Mouse (Mus musculus) intestine, postnatal 0 days (tissue): ENCODE results near the gene Cd81. TPM values are rescaled to one million over a fixed set of nuclear protein-coding genes. Genes with fewer than 3 reads are reported as not detected.

Source experiments
- ATAC-seq: fragments of 200-750 bp; cut with Nextera tagmentation; 2 replicates; pipeline ENCODE4 v1.8.0; 2017; ENCODE audit warnings: mild to moderate bottlenecking, moderate TSS enrichment, moderate library complexity
- H3K27ac ChIP-seq: fragments of 300-500 bp; sonication (generic); 2 replicates; pipeline ENCODE4 v1.5.1; 2014; ENCODE audit warnings: mild to moderate bottlenecking, low read depth, low read length, moderate library complexity
- H3K27me3 ChIP-seq: fragments of 300-500 bp; sonication (generic); replicated peaks from 2 replicates; pipeline ENCODE4 v1.6.1; 2014; ENCODE audit warnings: low read length, mixed read lengths; ENCODE audit not compliant: control insufficient read depth, insufficient read depth
- H3K36me3 ChIP-seq: fragments of 300-500 bp; sonication (generic); 2 replicates; pipeline ENCODE4 v1.6.1; 2014; ENCODE audit warnings: mild to moderate bottlenecking, moderate library complexity; ENCODE audit not compliant: control insufficient read depth, insufficient read depth
- H3K4me1 ChIP-seq: fragments of 300-500 bp; sonication (generic); replicated peaks from 2 replicates; pipeline ENCODE4 v1.6.1; 2014; ENCODE audit warnings: antibody characterized with exemption, low read length, mixed read lengths; ENCODE audit not compliant: control insufficient read depth, insufficient read depth
- H3K4me2 ChIP-seq: fragments of 300-500 bp; sonication (generic); replicated peaks from 2 replicates; pipeline ENCODE4 v1.6.1; 2014; ENCODE audit warnings: low read depth, mild to moderate bottlenecking, moderate library complexity
- H3K4me3 ChIP-seq: fragments of 300-500 bp; sonication (generic); 2 replicates; pipeline ENCODE4 v1.5.1; 2014; ENCODE audit warnings: low read depth, low read length
- H3K9ac ChIP-seq: fragments of 300-500 bp; sonication (generic); 2 replicates; pipeline ENCODE4 v1.6.1; 2014; ENCODE audit warnings: mild to moderate bottlenecking, low read depth, low read length
- H3K9me3 ChIP-seq: fragments of 300-500 bp; sonication (generic); 2 replicates; pipeline ENCODE4 v1.6.1; 2016; ENCODE audit warnings: mixed run types; ENCODE audit not compliant: control insufficient read depth
- CTCF ChIP-seq: sonication (generic); IDR thresholded peaks from 2 replicates; pipeline ENCODE4 v1.5.1; 2016; ENCODE audit warnings: low read depth, mild to moderate bottlenecking, control low read depth, antibody characterized with exemption, moderate library complexity
- WGBS: fragments of 180-500 bp; shearing (Covaris S2); extraction: QIAGEN DNeasy Blood & Tissue Kit; methylation state at CpG from one replicate; pipeline ENCODE4 v1.1.7; 2014; 5-methylcytosine and 5-hydroxymethylcytosine counted together
- polyA plus RNA-seq: library from polyadenylated mRNA; unstranded; fragments of >200 nt; fragmentation: Nextera tagmentation; extraction: Ambion mirVana; gene quantifications from 2 replicates; pipeline ENCODE4 v1.2.1, GENCODE M21; 2015

Cd81 gene
- polyA plus RNA-seq, 1 experiment from 2014 or later, result 216 TPM

- no peak overlapping the region for H3K4me2 ChIP-seq
- ATAC-seq, result no peak
- no peak overlapping the region for H3K4me3 ChIP-seq
- H3K36me3 ChIP-seq, result no peaks in the 10 kb centered on the region
- no peak overlapping the region for H3K9ac ChIP-seq
- 79% methylated on average over 3 of the region's 3 CpGs for WGBS
- peaks cover 3% of the 10 kb centered on the region; the same call in 1 of the 2 replicates for H3K27me3 ChIP-seq
- H3K9me3 ChIP-seq, result no peaks in the 10 kb centered on the region
- H3K27ac ChIP-seq, result no peak overlapping the region
- TF ChIP-seq CTCF, result no peak
- H3K4me1 ChIP-seq, result 0 out of 2 replicates have a peak, but pooled peaks cover 4% of the 10 kb centered on the region
These were observed 15.8 kb upstream of the Cd81 start for GRCm38 (mm10) chr7:143036787-143037186.

GRCm38 (mm10) chr7:143037306-143037705 is 15.2 kb upstream of the Cd81 start:
- peaks cover 3% of the 10 kb centered on the region; the same call in 1 of the 2 replicates for H3K27me3 ChIP-seq
- no peak for TF ChIP-seq CTCF
- 91% methylated on average over 4 of the region's 4 CpGs for WGBS
- no peak overlapping the region for H3K4me3 ChIP-seq
- no peak overlapping the region for H3K9ac ChIP-seq
- no peaks in the 10 kb centered on the region for H3K9me3 ChIP-seq
- no peak overlapping the region for H3K27ac ChIP-seq
- 0 out of 2 replicates have a peak, but pooled peaks cover 8% of the 10 kb centered on the region for H3K4me1 ChIP-seq
- no peak for ATAC-seq
- no peaks in the 10 kb centered on the region for H3K36me3 ChIP-seq
- H3K4me2 ChIP-seq, result no peak overlapping the region

- Histone ChIP-seq H3K36me3 (no peaks in the 10 kb centered on the region), H3K27ac (no peak overlapping the region), H3K4me2 (no peak overlapping the region), H3K27me3 (peaks cover 3% of the 10 kb centered on the region; the same call in 1 of the 2 replicates), H3K9ac (no peak overlapping the region), H3K9me3 (no peaks in the 10 kb centered on the region), H3K4me3 (no peak overlapping the region), H3K4me1 (0 out of 2 replicates have a peak, but pooled peaks cover 8% of the 10 kb centered on the region)
- WGBS, result 91% methylated on average over 3 of the region's 3 CpGs
- ATAC-seq, result no peak
- no peak for TF ChIP-seq CTCF
These were observed 14.2 kb upstream of the Cd81 start for GRCm38 (mm10) chr7:143038174-143038931.

- H3K27ac ChIP-seq, result no peak overlapping the region
- H3K4me1 ChIP-seq, result 0 out of 2 replicates have a peak, but pooled peaks cover 8% of the 10 kb centered on the region
- ATAC-seq, result no peak
- no peak overlapping the region for H3K4me3 ChIP-seq
- H3K36me3 ChIP-seq, result no peaks in the 10 kb centered on the region
- H3K4me2 ChIP-seq, result no peak overlapping the region
- H3K9ac ChIP-seq, result no peak overlapping the region
- no peak for TF ChIP-seq CTCF
- H3K9me3 ChIP-seq, result no peaks in the 10 kb centered on the region
- 96% methylated on average over 3 of the region's 3 CpGs for WGBS
- peaks cover 3% of the 10 kb centered on the region; the same call in 1 of the 2 replicates for H3K27me3 ChIP-seq
These were observed 12.0 kb upstream of the Cd81 start for GRCm38 (mm10) chr7:143040561-143040960.

GRCm38 (mm10) chr7:143041138-143041822 is 11.3 kb upstream of the Cd81 start:
- H3K4me1 ChIP-seq, result 0 out of 2 replicates have a peak, but pooled peaks cover 8% of the 10 kb centered on the region
- ATAC-seq, result no peak
- peaks cover 3% of the 10 kb centered on the region; the same call in 1 of the 2 replicates for H3K27me3 ChIP-seq
- 43% methylated on average over 3 of the region's 3 CpGs for WGBS
- no peak for TF ChIP-seq CTCF
- no peak overlapping the region for H3K27ac ChIP-seq
- no peak overlapping the region for H3K4me3 ChIP-seq
- H3K9me3 ChIP-seq, result no peaks in the 10 kb centered on the region
- no peaks in the 10 kb centered on the region for H3K36me3 ChIP-seq
- H3K4me2 ChIP-seq, result no peak overlapping the region
- no peak overlapping the region for H3K9ac ChIP-seq

- no peak for TF ChIP-seq CTCF
- H3K9ac ChIP-seq, result no peak overlapping the region
- no peaks in the 10 kb centered on the region for H3K36me3 ChIP-seq
These were observed 10.4 kb upstream of the Cd81 start for GRCm38 (mm10) chr7:143042089-143042488.

More at GRCm38 (mm10) chr7:143042089-143042488, 10.4 kb upstream of the Cd81 start:
- ATAC-seq, result no peak
- Histone ChIP-seq H3K4me3 (no peak overlapping the region), H3K9me3 (no peaks in the 10 kb centered on the region), H3K27ac (no peak overlapping the region), H3K27me3 (peaks cover 3% of the 10 kb centered on the region; the same call in 1 of the 2 replicates), H3K4me2 (no peak overlapping the region), H3K4me1 (0 out of 2 replicates have a peak, but pooled peaks cover 8% of the 10 kb centered on the region)
- WGBS, result 73% methylated on average over 3 of the region's 3 CpGs
